Mouse (Mus musculus) stomach, embryonic 14.5 days (tissue): ENCODE data around the gene Prdm16. TPM values are rescaled to one million over a fixed set of nuclear protein-coding genes. Genes with fewer than 3 reads are reported as not detected.

Source experiments
- ATAC-seq: fragments of 200-750 bp; cut with Nextera tagmentation; 2 replicates; pipeline ENCODE4 v1.8.0; 2017; ENCODE audit warnings: low read depth, moderate TSS enrichment; ENCODE audit not compliant: insufficient number of reproducible peaks, insufficient read depth, low FRiP score
- H3K27ac ChIP-seq: fragments of 300-500 bp; sonication (generic); 2 replicates; pipeline ENCODE4 v1.5.1; 2014; ENCODE audit warnings: mild to moderate bottlenecking, low read length, moderate library complexity, mixed read lengths
- H3K27me3 ChIP-seq: fragments of 300-500 bp; sonication (generic); 2 replicates; pipeline ENCODE4 v1.6.1; 2014; ENCODE audit warnings: low read length, control low read depth, mixed read lengths; ENCODE audit not compliant: control insufficient read depth, insufficient read depth
- H3K36me3 ChIP-seq: fragments of 300-500 bp; sonication (generic); 2 replicates; pipeline ENCODE4 v1.6.1; 2014; ENCODE audit warnings: mild to moderate bottlenecking, control low read depth, low read length, moderate library complexity, mixed read lengths; ENCODE audit not compliant: control insufficient read depth, insufficient read depth
- H3K4me1 ChIP-seq: fragments of 300-500 bp; sonication (generic); 2 replicates; pipeline ENCODE4 v1.6.1; 2014; ENCODE audit warnings: low read length, control low read depth, mixed read lengths; ENCODE audit not compliant: control insufficient read depth, insufficient read depth
- H3K4me2 ChIP-seq: fragments of 300-500 bp; sonication (generic); replicated peaks from 2 replicates; pipeline ENCODE4 v1.6.1; 2014; ENCODE audit warnings: low read depth, low read length, control low read depth
- H3K4me3 ChIP-seq: fragments of 300-500 bp; sonication (generic); 2 replicates; pipeline ENCODE4 v1.5.1; 2014; ENCODE audit warnings: low read depth, low read length, control low read depth
- H3K9ac ChIP-seq: fragments of 300-500 bp; sonication (generic); replicated peaks from 2 replicates; pipeline ENCODE4 v1.6.1; 2014; ENCODE audit warnings: low read depth, mild to moderate bottlenecking, control low read depth, low read length, moderate library complexity, mixed read lengths
- H3K9me3 ChIP-seq: fragments of 300-500 bp; sonication (generic); 2 replicates; pipeline ENCODE4 v1.6.1; 2016; ENCODE audit warnings: low read depth, low read length, control low read depth; ENCODE audit not compliant: control insufficient read depth
- WGBS: fragments of 180-500 bp; shearing (Covaris S2); extraction: QIAGEN DNeasy Blood & Tissue Kit; methylation state at CpG from one replicate; pipeline ENCODE4 v1.1.7; 2014; 5-methylcytosine and 5-hydroxymethylcytosine counted together
- polyA plus RNA-seq: library from polyadenylated mRNA; unstranded; fragments of >200 nt; fragmentation: Nextera tagmentation; extraction: Ambion mirVana; gene quantifications from 2 replicates; pipeline ENCODE4 v1.2.1, GENCODE M21; 2014

Gene Prdm16
- 18.4 and 21.8 TPM in 2 replicates for polyA plus RNA-seq

DNA sequence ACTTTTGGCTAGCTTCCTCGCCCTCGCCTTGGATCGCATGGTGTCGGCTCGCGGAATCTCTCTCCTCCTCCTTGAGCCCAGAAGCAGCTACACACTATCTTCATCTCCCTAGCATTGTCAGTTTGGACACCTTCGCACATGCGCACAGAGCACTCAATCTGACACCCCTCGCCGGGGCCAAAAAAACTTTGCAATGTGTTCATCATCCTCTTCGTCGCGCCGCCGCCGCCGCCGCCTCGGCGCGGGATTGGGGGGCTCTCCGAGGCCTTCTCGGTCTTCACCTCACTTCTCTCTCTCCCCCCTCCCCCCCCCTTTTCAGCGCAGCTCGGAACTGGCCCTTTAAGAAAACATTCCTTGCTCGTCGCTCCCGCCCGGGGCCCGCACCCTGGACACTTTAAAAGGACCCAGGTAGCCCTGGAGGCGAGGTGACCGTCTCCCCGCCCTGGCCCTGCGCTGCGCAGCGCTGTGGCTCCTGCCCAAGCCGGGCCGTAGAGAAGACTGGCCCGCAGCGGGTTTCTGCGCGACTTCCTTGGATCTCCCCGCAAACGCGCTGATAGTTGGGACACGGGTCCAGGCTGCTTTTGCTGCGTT is at the start of gene Prdm16:
Prdm16 (minus strand) TSS at position 153 of the 591 bp plus-strand sequence.
- Histone ChIP-seq H3K27ac (peak within 1 kb of the TSS; percentile 79), H3K4me1 (peaks cover 7% of the 10 kb centered on the region; the same call in 1 of the 2 replicates), H3K9me3 (no peaks in the 10 kb centered on the region), H3K4me3 (peak within 1 kb of the TSS; percentile 55), H3K9ac (peak within 1 kb of the TSS; percentile 68), H3K36me3 (no peaks in the 10 kb centered on the region), H3K4me2 (peak within 1 kb of the TSS; percentile 72), H3K27me3 (peaks cover 43% of the 10 kb centered on the region)
- WGBS, result under 1% methylated on average over 47 of the region's 47 CpGs
- peak; percentile 55; the same call in 1 of the 2 replicates for ATAC-seq

DNA sequence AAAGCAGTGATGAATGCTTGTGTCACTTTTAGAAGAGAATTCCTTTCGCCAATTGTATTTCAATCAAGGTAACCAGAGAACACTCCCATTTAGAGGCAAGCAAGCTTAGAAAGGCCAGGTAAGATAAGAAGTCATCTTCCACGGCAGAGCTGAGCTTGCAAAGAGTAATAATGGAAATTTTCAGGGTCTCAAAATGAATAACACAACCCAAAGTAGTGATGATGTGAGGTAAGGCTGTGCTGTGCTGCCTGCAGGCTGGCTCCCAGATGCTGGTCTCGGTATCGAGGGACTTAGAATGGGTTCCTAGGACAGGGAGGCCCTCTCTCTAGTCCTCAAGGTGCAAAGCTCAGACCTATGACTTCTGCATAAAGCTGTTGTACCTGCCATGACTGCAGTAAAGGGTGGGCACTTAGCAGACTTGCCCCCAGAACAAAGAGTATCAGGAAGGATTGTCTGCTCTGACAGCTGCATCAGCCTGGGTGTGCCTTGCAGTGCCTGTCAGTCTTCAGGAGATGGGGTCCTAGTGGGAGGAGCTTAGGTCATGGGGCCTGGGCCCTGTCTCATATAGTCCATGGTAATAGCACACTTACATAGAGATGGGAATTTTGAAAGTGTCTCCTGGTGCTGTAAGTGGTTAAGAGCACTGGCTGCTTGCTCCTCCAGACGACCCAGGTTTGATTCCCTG is 46.5 kb upstream of the Prdm16 start:
- WGBS, result 75% methylated on average over 5 of the region's 5 CpGs
- ATAC-seq, result no peak
- Histone ChIP-seq H3K4me1 (no peaks in the 10 kb centered on the region), H3K27me3 (no peaks in the 10 kb centered on the region), H3K9ac (no peak overlapping the region), H3K4me2 (no peak overlapping the region), H3K36me3 (no peaks in the 10 kb centered on the region), H3K27ac (no peak overlapping the region), H3K9me3 (no peaks in the 10 kb centered on the region), H3K4me3 (no peak overlapping the region)

DNA sequence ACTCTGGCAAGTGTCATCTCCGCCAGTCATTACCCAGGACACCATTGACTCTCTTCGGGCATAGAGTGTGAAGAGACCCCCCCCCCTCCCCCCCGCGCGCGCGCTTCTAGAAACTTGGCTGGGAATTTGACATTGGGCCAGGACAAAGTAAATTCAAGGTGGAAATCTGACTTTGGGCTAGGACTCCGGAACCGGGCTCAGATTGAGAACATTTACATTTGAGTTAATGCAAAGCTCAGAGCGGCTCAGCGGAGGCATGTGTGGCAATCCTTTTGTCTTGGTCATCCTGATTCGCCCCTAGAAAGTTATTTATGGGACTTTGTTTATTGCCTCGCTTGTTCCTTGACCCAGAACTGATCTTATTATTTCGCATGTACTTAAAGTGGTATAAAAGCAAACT is 45.6 kb upstream of the Prdm16 start:
- Histone ChIP-seq H3K27ac (no peak overlapping the region), H3K4me2 (no peak overlapping the region), H3K9ac (no peak overlapping the region), H3K27me3 (no peaks in the 10 kb centered on the region), H3K4me1 (no peaks in the 10 kb centered on the region), H3K36me3 (no peaks in the 10 kb centered on the region), H3K9me3 (no peaks in the 10 kb centered on the region), H3K4me3 (no peak overlapping the region)
- 50% methylated on average over 14 of the region's 14 CpGs for WGBS
- no peak for ATAC-seq

- H3K4me1 ChIP-seq, result no peaks in the 10 kb centered on the region
- H3K27me3 ChIP-seq, result no peaks in the 10 kb centered on the region
- no peak overlapping the region for H3K27ac ChIP-seq
- no peak overlapping the region for H3K4me2 ChIP-seq
- no peak for ATAC-seq
- H3K9ac ChIP-seq, result no peak overlapping the region
- no peak overlapping the region for H3K4me3 ChIP-seq
- 64% methylated on average over 10 of the region's 10 CpGs for WGBS
- no peaks in the 10 kb centered on the region for H3K9me3 ChIP-seq
- H3K36me3 ChIP-seq, result no peaks in the 10 kb centered on the region
Measured at GRCm38 (mm10) chr4:154675441-154676000, 38.8 kb upstream of the Prdm16 start.

- Histone ChIP-seq H3K27me3 (no peaks in the 10 kb centered on the region), H3K27ac (no peak overlapping the region), H3K4me3 (no peak overlapping the region), H3K9me3 (no peaks in the 10 kb centered on the region), H3K9ac (no peak overlapping the region), H3K4me1 (no peaks in the 10 kb centered on the region), H3K36me3 (no peaks in the 10 kb centered on the region), H3K4me2 (no peak overlapping the region)
- WGBS, result 28% methylated on average over 15 of the region's 15 CpGs
- ATAC-seq, result no peak
Measured at GRCm38 (mm10) chr4:154674966-154675365, 38.3 kb upstream of the Prdm16 start.

DNA sequence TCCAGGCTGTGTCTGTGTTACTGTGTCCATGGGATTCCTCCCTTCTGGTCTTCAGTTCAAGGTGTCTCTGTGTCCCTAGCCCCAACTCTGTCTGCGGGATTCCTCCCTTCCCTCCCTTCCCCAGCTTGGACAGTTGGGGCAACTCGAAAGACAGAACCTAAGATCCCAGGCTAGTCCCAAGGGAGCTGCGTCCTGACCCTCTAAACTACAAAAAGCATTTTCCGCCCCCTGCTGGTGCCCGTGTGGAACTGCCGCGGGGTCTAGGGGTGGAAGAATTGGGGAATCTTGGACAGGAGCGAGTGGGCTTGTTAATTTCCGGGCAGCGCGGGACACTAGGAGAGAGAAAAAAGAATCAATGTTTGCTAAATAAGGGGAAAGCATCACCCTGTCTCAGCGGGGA is 37.9 kb upstream of the Prdm16 start:
- ATAC-seq, result no peak
- Histone ChIP-seq H3K27ac (no peak overlapping the region), H3K9ac (no peak overlapping the region), H3K27me3 (no peaks in the 10 kb centered on the region), H3K9me3 (no peaks in the 10 kb centered on the region), H3K36me3 (no peaks in the 10 kb centered on the region), H3K4me1 (no peaks in the 10 kb centered on the region), H3K4me3 (no peak overlapping the region), H3K4me2 (no peak overlapping the region)
- 1% methylated on average over 12 of the region's 12 CpGs for WGBS

DNA sequence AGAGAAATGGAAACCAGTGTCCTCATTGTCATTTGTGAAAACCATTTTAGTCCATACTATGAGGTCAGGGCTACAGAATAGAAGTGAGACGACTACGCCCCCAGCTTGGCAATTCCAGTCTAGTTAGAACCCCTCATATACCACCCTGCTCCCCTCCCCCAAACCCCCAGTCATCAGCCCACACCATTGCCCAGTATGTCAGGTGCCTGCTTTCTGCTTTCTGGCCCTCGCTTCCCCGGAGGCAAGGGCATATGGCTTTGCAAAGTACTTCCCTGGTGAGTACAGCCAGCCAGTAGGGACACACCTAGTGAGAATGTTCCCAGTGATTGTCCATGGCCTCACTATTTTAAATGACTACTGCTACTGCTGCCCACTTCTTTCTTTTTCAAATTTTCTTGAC is 37.3 kb upstream of the Prdm16 start:
- H3K27me3 ChIP-seq, result no peaks in the 10 kb centered on the region
- no peaks in the 10 kb centered on the region for H3K9me3 ChIP-seq
- WGBS, result 70% methylated on average over 4 of the region's 4 CpGs
- no peak overlapping the region for H3K4me3 ChIP-seq
- no peaks in the 10 kb centered on the region for H3K36me3 ChIP-seq
- no peaks in the 10 kb centered on the region for H3K4me1 ChIP-seq
- H3K27ac ChIP-seq, result no peak overlapping the region
- H3K4me2 ChIP-seq, result no peak overlapping the region
- no peak for ATAC-seq
- no peak overlapping the region for H3K9ac ChIP-seq

GRCm38 (mm10) chr4:154672027-154672426 is 35.4 kb upstream of the Prdm16 start:
- WGBS, result 41% methylated on average over 1 of the region's 1 CpGs
- H3K36me3 ChIP-seq, result no peaks in the 10 kb centered on the region
- H3K4me1 ChIP-seq, result no peaks in the 10 kb centered on the region
- H3K4me2 ChIP-seq, result no peak overlapping the region
- H3K4me3 ChIP-seq, result no peak overlapping the region
- H3K9ac ChIP-seq, result no peak overlapping the region
- ATAC-seq, result no peak
- H3K27ac ChIP-seq, result no peak overlapping the region
- H3K27me3 ChIP-seq, result no peaks in the 10 kb centered on the region
- H3K9me3 ChIP-seq, result no peaks in the 10 kb centered on the region
